Mouse (Mus musculus): ENCODE measurements around the gene Olfml2b. TPM values are rescaled to one million over a fixed set of nuclear protein-coding genes. Genes with fewer than 3 reads are reported as not detected.

Gene Olfml2b
- polyA plus RNA-seq, 1 experiment from 2014 or later, result 19.5 TPM

GRCm38 (mm10) chr1:170664620-170665185, 20.4 kb downstream of the Olfml2b start:
- 84% methylated on average over 11 of the region's 11 CpGs for WGBS
- no peaks in the 10 kb centered on the region for H3K36me3 ChIP-seq (ENCODE audit: control insufficient read depth, insufficient read depth)
- H3K9ac ChIP-seq (ENCODE audit: low read depth, low read length), result no peak overlapping the region
- H3K27me3 ChIP-seq (replicated peaks; ENCODE audit: control insufficient read depth, insufficient read depth, low read length), result no peaks in the 10 kb centered on the region
- no peak overlapping the region for H3K4me3 ChIP-seq (ENCODE audit: low read depth, low read length)
- no peaks in the 10 kb centered on the region for H3K9me3 ChIP-seq (ENCODE audit: control insufficient read depth)
- no peaks in the 10 kb centered on the region for H3K4me1 ChIP-seq (replicated peaks; ENCODE audit: control insufficient read depth, insufficient read depth, low read length)
- no peak overlapping the region for H3K27ac ChIP-seq (ENCODE audit: low read depth, low read length)
- H3K4me2 ChIP-seq (replicated peaks; ENCODE audit: low read depth), result no peak overlapping the region
- TF ChIP-seq CTCF (IDR thresholded peaks at IDR 0.05; ENCODE audit: low read depth), result no peak
- no peak for ATAC-seq

GRCm38 (mm10) chr1:170665200-170665599, 20.9 kb downstream of the Olfml2b start:
- no peak for ATAC-seq
- 88% methylated on average over 7 of the region's 7 CpGs for WGBS
- no peak overlapping the region for H3K4me3 ChIP-seq (ENCODE audit: low read depth, low read length)

GRCm38 (mm10) chr1:170674184-170674775, 29.9 kb downstream of the Olfml2b start:
- H3K36me3 ChIP-seq (ENCODE audit: control insufficient read depth, insufficient read depth), result no peaks in the 10 kb centered on the region
- H3K4me2 ChIP-seq (replicated peaks; ENCODE audit: low read depth), result no peak overlapping the region
- no peak overlapping the region for H3K9ac ChIP-seq (ENCODE audit: low read depth, low read length)
- no peaks in the 10 kb centered on the region for H3K4me1 ChIP-seq (replicated peaks; ENCODE audit: control insufficient read depth, insufficient read depth, low read length)
- WGBS, result 84% methylated on average over 9 of the region's 9 CpGs
- H3K27ac ChIP-seq (ENCODE audit: low read depth, low read length), result no peak overlapping the region
- ATAC-seq, result no peak
- H3K27me3 ChIP-seq (replicated peaks; ENCODE audit: control insufficient read depth, insufficient read depth, low read length), result no peaks in the 10 kb centered on the region
- no peak overlapping the region for H3K4me3 ChIP-seq (ENCODE audit: low read depth, low read length)
- no peak for TF ChIP-seq CTCF (IDR thresholded peaks at IDR 0.05; ENCODE audit: low read depth)
- H3K9me3 ChIP-seq (ENCODE audit: control insufficient read depth), result no peaks in the 10 kb centered on the region

More at GRCm38 (mm10) chr1:170665200-170665599, 20.9 kb downstream of the Olfml2b start:
- Histone ChIP-seq H3K27ac (ENCODE audit: low read depth, low read length) (no peak overlapping the region), H3K9ac (ENCODE audit: low read depth, low read length) (no peak overlapping the region), H3K36me3 (ENCODE audit: control insufficient read depth, insufficient read depth) (no peaks in the 10 kb centered on the region), H3K4me1 (replicated peaks; ENCODE audit: control insufficient read depth, insufficient read depth, low read length) (no peaks in the 10 kb centered on the region), H3K9me3 (ENCODE audit: control insufficient read depth) (no peaks in the 10 kb centered on the region), H3K4me2 (replicated peaks; ENCODE audit: low read depth) (no peak overlapping the region), H3K27me3 (replicated peaks; ENCODE audit: control insufficient read depth, insufficient read depth, low read length) (no peaks in the 10 kb centered on the region)
- TF ChIP-seq CTCF (IDR thresholded peaks at IDR 0.05; ENCODE audit: low read depth), result no peak

- no peak for ATAC-seq
- Histone ChIP-seq H3K27ac (ENCODE audit: low read depth, low read length) (no peak overlapping the region), H3K4me3 (ENCODE audit: low read depth, low read length) (no peak overlapping the region), H3K4me1 (replicated peaks; ENCODE audit: control insufficient read depth, insufficient read depth, low read length) (no peaks in the 10 kb centered on the region), H3K9ac (ENCODE audit: low read depth, low read length) (no peak overlapping the region), H3K4me2 (replicated peaks; ENCODE audit: low read depth) (no peak overlapping the region), H3K27me3 (replicated peaks; ENCODE audit: control insufficient read depth, insufficient read depth, low read length) (no peaks in the 10 kb centered on the region), H3K36me3 (ENCODE audit: control insufficient read depth, insufficient read depth) (no peaks in the 10 kb centered on the region), H3K9me3 (ENCODE audit: control insufficient read depth) (no peaks in the 10 kb centered on the region)
- WGBS, result 94% methylated on average over 4 of the region's 4 CpGs
- TF ChIP-seq CTCF (IDR thresholded peaks at IDR 0.05; ENCODE audit: low read depth), result no peak
These were observed 33.3 kb downstream of the Olfml2b start for GRCm38 (mm10) chr1:170677681-170678080.

GRCm38 (mm10) chr1:170678861-170679260, 34.5 kb downstream of the Olfml2b start:
- TF ChIP-seq CTCF (IDR thresholded peaks at IDR 0.05; ENCODE audit: low read depth), result no peak
- no peak overlapping the region for H3K4me2 ChIP-seq (replicated peaks; ENCODE audit: low read depth)
- no peak overlapping the region for H3K27ac ChIP-seq (ENCODE audit: low read depth, low read length)
- whole genome bisulfite sequencing, result 65% methylated on average over 4 of the region's 4 CpGs
- no peaks in the 10 kb centered on the region for H3K4me1 ChIP-seq (replicated peaks; ENCODE audit: control insufficient read depth, insufficient read depth, low read length)
- no peaks in the 10 kb centered on the region for H3K27me3 ChIP-seq (replicated peaks; ENCODE audit: control insufficient read depth, insufficient read depth, low read length)
- ATAC-seq, result no peak
- no peaks in the 10 kb centered on the region for H3K9me3 ChIP-seq (ENCODE audit: control insufficient read depth)
- no peak overlapping the region for H3K9ac ChIP-seq (ENCODE audit: low read depth, low read length)
- H3K4me3 ChIP-seq (ENCODE audit: low read depth, low read length), result no peak overlapping the region
- H3K36me3 ChIP-seq (ENCODE audit: control insufficient read depth, insufficient read depth), result no peaks in the 10 kb centered on the region

GRCm38 (mm10) chr1:170679624-170680023, 35.3 kb downstream of the Olfml2b start:
- Histone ChIP-seq H3K4me2 (replicated peaks; ENCODE audit: low read depth) (no peak overlapping the region), H3K9me3 (ENCODE audit: control insufficient read depth) (no peaks in the 10 kb centered on the region), H3K4me3 (ENCODE audit: low read depth, low read length) (no peak overlapping the region), H3K9ac (ENCODE audit: low read depth, low read length) (no peak overlapping the region), H3K27me3 (replicated peaks; ENCODE audit: control insufficient read depth, insufficient read depth, low read length) (no peaks in the 10 kb centered on the region), H3K4me1 (replicated peaks; ENCODE audit: control insufficient read depth, insufficient read depth, low read length) (no peaks in the 10 kb centered on the region), H3K36me3 (ENCODE audit: control insufficient read depth, insufficient read depth) (no peaks in the 10 kb centered on the region), H3K27ac (ENCODE audit: low read depth, low read length) (no peak overlapping the region)
- 82% methylated on average over 2 of the region's 2 CpGs for WGBS
- no peak for ATAC-seq
- no peak for TF ChIP-seq CTCF (IDR thresholded peaks at IDR 0.05; ENCODE audit: low read depth)
